Mouse (Mus musculus) stomach, postnatal 0 days (tissue): Measurements from ENCODE around the gene Cdk9.

Experiments used
- CTCF ChIP-seq: IDR thresholded peaks from 2 replicates; pipeline ENCODE4 v1.5.1; 2016; ENCODE audit warnings: antibody characterized with exemption, low read depth, mild to moderate bottlenecking, moderate library complexity
- EP300 ChIP-seq: optimal IDR thresholded peaks from 2 replicates; pipeline ENCODE3; 2016; ENCODE audit warnings: antibody characterized with exemption

DNA sequence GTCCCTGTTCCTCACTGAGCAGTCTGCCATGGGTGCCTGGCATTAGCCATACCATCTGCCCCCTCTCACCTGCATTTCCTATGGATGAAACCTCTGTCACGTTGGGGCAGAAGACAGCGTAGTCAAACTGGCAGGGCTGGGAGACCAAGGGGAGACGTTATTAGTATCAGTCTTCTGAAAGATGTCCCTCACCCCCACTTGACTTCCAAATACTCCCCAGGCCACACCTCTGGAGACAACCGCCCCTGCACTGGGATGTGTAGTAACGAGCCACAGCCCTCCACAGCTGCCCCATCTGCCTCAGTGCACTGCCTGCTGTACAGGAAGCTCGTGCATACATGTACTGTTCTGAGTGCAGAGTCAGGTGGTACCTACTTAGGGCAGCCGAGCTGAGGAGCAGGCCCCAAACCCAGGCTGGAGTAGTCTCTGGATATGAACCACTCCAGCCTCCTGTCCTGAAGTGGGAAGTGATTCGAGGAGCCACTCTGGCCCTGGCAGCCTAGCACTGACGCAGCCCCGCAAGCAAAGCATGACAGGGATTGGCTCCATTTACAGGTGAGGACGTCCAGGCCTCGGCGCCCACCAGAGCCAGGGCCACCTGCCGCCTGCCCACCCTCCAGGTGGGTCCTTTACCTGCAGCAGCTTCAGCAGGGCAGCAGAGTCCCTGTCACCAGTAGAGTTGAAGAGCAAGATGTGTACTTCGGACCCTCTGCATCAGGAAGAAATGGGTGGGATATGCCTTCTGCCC lies 28.0 kb downstream of the Cdk9 start:
- no peak for TF ChIP-seq CTCF
- no peak for TF ChIP-seq EP300
